Mouse (Mus musculus): ENCODE results near the gene Blm.

Blm gene

DNA sequence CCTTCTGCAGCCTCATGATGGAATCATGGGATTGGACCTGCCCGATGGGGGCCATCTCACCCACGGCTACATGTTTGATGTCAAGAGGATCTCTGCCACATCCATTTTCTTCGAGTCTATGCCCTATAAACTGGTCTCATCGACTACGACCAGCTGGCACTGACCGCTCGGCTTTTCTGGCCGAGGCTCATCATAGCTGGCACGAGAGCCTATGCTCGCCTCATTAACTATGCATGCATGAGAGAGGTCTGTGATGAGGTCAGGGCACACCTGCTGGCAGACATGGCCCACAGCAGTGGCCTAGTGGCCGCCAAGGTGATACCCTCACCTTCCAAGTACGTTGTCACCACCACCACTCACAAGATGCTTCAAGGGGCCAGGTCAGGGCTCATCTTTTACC lies 105.3 kb downstream of the Blm start:
- DNase-seq, result no peak

DNA sequence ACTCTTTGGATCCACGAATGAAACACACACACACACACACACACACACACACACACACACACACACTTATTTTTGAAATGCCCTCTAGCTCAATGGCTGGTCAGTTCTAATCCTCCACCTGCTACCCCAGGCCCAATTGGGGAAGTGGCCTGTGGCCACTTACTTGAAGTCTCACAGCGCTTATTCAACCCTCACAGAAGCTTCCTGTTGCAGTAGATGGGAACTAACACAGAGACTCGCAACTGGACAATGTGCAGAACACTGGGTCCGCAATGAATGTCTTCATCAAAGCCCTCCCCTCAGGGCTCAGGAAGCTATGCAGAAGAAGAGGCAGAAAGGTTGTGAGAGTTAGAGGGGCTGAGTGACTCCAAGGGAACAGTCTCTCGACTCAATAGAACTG lies 107.2 kb downstream of the Blm start:
- DNase-seq, result no peak

DNA sequence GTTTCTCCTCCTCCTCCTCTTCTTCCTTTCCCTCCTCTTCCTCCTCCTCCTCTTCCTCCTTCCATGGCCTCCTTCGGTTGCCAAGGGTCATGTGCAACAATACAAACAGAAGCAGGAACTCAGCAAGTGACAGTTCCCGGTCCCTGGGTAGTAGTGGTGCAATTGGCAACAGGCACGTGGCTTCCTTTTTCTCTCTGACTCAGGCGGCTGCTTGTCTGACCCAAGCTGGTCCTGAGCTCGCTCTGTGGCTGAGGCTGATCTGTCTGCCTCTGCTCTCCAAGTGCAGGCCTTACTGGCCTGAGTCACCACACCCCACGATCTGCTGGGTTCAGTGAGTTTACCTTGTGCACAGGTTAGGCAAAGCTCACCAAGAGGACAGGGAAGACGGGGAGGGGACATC lies 108.6 kb downstream of the Blm start:
- peak in 1 of 2 experiments; percentile 25 for DNase-seq

DNA sequence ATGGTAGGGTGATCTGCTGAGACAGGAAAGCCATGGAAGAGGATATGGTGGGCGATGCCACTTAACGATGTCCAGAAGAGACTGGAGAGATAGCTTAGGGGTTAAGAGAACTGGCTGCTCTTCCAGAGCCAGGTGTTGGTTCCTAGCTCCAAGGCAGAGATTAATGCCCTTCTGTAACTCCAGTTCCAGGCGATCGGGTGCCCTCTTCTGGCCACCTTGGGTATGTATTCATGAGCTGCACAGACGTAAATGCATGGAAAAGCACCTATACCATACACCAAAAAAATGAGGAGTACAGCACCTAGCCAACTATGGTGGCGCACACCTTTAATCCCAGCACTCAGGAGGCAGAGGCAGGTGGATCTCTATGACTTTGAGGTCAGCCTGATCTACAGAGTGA lies 110.2 kb downstream of the Blm start:
- no peak for DNase-seq

DNA sequence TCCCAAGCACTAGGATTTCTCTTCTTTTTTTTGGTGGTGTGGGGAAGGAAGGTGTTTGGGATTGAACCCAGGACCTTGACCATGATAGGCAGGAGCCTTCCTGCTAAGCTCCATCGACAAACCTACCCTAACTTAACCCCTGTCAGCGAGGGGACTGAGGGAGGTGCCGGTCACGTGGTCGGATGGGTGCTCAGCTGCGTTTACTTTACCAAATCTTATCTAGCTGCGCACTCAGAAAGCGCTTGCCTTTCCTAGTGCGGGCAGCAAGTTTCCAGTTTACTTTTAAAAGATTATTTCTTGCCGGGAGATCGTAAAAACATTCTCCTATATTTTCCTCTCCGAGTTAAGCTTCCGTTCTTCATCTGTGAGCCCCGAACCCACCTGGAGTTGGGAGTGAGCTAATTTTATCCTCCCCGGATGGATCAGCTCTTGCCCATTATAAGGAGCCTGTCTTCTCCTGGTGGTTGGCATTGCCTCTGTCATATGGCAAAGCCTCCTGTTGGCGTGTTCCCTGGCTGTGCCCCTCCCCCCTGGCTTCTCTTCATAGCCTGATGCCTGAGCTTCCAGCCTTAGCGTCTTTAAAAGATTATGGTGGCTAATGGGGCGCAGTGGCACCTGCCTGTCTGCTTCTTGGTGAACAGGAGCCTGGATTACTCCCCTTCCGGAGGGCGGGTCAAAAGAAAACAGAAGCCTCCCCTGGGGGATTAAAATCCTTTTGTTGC lies 112.0 kb downstream of the Blm start:
- DNase-seq, result peak; percentile 55 to 68

DNA sequence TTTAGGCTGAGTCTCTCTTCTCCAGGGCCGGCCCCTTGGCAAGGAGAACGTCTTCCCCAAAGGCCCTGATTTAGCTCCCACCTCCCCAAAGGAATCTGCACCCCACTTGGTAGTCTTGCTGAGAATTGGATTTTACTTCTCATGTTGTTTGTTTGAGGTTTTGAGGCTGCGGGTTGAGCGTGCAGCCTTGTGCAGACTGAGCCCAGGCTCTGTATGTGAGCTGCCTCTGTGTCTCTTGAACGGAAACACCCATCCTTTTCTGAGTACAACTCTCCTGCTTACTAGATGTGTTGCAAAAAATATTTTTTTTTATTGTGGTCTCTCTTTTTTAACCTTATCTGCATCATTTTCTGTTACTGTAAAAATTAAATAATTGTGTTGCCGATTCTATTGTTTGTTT lies 113.3 kb downstream of the Blm start:
- no peak for DNase-seq

DNA sequence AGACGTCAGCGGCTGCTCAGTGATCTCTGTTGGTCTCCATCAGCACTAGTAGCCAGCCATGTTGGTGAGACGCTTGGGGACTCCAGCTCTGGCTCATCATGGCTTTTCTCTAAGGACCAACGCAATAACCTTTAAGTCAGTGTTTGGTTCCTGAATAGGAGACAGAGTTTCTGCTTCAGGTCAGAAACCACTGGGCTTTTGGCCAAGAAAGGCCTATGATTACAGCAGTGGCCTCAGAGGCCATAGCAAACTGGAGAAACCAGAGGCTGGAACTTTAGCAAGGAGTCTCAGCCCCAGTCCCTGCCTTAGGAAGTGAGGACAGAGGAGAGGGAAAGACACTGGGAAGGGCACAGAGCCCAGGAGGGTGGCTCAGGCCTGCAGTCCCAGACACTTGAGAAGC lies 114.3 kb downstream of the Blm start:
- no peak for DNase-seq

DNA sequence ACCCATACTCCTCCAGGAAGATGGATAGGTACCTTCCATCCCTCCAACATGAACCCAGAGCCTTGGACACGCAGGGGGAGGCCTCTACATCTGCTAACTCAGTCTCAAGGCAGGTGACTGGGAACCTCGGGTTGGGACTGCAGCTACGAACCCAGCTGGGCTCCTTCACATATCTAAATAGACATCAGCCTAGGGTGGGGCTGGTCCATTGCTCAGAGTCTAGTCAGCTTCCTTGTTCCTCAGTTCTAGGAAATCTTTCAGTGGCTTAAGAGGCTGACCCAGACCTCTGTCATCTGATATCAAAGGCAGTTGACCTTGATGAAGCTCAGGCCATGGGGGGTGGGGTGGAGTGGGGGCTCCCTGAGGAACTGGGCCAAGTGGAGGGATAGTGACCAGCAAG lies 115.6 kb downstream of the Blm start:
- no peak for DNase-seq

DNA sequence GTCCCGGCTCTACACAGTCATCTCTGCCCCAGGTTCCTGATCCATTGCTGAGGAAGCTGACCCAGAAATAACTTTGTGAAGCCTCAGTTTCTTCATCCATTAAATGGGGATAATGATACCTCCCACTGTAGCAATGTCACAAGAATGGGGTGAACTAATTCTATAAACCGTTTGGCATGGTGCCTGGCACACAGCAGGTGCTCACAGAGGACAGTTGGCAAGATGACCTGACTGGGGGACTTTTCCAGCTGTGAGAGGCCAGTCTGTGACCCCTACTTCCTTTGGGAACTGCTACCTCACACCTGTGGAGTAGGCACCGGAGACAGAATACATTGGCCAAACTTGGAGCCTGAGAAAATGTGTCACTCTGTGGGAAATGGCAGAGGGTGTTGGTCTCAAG lies 116.9 kb downstream of the Blm start:
- DNase-seq, result no peak

DNA sequence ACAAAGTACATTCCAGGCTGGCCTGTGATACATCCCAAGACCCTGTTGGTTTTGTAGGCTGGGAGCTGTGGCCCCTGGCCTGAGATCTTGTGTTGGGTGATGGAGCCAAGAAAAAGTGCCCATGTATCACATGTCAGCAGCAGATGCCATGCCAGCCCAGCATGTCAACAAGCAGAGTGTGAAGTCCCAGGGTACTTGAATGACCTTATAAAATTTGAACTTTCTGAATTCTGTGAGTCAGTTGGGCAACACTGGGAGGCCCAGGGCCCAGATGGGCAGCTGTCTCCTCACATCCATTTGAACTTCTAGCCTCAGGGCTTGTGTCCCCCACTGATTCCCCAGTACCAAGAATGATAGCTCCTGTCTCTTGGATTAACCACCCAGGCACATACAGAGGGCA lies 117.3 kb downstream of the Blm start:
- DNase-seq, result no peak

DNA sequence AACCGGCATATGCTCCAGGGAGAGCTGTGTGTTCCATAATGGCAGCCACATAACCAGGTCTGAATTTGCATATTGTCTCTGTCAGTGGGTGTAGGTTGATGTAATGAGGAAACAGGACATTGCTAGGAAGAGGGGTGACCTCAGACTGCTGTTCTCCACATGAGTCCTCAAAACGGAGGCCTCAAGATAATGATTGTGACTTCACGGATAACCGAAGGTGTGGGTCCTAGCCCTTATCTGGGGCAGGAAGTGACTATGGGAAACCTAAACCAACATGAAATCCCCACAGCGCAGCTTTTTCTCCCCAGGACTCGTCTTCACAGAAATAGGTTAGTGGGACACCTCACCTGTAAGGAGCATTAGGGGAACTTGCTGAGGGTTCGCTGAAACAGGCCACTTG lies 118.0 kb downstream of the Blm start:
- DNase-seq, result no peak

DNA sequence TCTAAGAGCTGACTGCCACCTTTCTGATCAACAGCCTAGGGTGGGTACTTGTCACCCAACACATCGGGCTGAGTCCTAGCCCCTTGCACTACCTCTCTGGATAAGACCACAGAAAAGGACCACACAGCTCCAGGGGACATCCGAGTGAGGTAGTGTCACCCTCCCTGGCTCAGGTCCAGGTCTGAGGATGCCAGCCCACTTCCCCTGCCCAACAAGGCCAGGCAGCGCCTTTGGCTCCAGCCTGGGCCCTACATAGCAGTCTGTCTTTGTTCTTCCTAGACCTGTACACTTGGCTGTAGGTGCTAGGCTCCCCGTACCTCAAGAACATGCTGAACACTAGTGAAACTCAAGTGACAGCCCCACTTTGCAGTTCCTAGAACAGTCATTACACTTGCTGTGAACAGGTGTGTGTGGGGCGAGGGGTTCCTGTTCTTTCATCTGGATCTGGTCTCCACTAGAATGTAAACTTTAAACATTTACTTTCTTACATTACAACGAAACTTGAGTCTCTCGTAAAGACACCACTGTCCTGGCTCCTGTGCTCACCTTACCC lies 120.5 kb downstream of the Blm start:
- no peak for DNase-seq

DNA sequence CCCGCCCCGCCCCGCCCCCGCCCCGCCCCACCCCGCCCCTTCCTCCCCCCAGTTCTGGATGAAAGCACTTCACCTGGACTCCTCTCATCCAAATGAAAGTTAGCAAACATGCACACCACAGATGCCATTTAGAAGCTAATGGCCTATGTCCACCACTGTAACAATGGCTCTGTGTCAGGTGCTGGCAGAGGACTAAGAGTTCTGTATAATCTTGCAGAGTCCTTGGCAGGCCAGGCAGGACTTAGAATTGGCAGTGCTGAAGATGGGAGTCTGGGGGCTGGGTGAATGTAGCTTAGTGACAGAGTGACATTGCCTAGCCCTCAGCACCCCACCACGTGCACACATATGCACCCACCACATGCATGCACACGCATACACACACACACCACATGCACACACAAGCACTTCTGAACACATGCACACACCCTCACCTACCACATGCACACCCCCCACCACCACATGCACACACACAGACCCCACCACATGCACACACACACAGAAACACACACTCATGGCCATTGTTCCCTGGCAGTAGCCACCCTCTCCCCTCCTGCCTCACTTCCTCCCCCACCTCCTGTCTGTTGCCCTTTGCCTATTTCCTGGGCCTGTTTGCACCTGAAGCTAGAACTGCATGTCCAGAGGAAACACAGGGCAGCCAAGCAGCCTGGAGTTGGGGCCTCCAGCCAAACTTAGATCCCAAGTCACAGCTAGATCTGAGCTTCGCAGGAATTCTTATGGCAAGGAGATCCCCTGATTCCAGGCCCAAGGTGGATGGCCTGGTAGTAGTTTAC lies 121.2 kb downstream of the Blm start:
- no peak for DNase-seq

DNA sequence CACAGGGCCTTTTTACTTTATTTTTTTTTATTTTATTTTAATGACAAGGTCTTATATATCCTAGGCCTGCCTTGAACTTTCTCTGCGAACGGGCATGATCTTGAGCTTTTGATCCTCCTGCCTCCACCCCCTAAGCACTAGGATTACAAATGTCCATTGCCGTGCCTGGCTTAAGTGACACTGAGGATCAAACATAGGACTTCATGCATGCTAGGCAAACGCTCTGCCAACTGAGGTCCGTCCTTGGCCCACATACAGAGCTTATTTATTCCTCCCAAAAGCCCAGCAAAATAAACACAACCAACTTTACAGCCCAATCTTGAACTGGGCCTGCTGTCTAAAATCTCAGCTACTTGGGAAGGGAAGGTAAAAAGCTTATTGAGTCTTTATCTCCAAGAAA lies 122.1 kb downstream of the Blm start:
- no peak for DNase-seq

DNA sequence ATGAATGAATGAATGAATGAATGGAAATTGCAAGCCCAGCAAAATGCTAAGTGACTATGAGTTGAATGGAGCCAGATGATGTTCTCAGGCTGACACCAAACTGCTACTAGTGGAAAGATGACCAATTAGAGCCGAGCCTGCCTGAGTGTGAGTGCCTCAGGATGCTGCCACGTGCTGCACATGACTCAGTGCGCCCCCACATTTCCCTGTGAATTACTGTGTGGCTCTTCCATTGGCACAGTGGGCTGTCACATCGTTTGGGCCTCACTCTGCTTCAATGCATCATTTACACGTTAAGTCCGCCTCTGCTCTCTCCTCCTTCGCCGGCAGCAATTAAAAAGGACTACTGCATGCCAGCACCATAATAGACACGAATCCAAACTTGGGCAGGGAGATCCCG lies 122.6 kb downstream of the Blm start:
- DNase-seq, result no peak

DNA sequence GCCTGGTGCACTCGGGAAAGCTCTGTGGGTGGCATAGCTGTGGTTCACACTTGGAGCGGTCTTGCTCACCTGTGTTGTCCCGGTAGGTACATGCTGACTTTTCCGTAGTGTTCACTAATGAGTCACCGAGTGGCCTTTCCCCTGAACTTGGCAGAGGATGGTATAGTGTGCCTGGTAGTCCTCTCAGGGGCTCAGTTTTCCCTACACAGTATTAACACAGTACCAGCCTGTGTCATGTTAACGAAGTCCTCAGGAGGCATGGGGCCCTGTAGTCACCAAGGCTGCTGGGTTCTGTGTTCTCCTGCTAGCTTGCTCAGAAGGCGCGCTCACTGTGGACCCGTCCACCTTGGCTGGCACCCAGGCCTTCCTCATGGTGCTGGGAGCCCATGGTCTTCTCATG lies 124.5 kb downstream of the Blm start:
- no peak for DNase-seq

DNA sequence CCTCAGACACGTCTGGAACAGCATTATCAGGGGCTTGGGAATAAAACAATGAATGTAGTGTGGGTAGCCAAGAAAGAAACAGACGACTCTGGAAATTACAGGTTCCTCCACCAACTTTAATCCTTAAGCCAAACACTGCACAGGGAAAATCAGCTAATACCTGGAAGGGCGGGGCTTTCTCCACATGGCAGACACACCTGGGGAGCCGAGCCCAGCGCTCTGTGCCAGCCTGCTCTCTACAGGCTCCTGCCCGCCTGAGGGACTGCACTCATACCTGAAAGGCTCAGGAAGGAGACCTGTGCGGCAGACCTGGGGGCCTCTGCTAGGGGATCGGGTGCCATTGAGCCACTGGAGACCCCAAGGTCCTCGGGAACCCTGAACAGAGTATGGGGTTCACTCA lies 127.2 kb downstream of the Blm start:
- DNase-seq, result no peak

DNA sequence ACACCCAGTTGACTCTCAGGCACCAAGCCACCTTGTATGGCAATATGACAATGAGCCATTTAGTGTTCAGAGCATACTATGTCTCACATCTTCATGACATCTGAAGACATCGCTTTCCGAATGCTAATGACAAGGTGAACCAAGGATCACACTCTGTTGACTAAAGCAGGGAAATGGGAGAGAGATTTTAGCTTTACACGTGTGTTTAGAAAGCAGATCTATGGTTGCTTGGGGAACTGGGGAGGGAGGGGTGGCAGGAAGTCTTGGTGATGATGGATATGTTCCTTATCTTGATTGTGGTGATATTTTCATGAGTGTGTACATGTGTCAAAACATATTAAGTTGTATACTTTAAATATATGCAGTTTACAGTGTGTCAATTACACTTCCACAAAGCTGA lies 128.7 kb downstream of the Blm start:
- no peak for DNase-seq

DNA sequence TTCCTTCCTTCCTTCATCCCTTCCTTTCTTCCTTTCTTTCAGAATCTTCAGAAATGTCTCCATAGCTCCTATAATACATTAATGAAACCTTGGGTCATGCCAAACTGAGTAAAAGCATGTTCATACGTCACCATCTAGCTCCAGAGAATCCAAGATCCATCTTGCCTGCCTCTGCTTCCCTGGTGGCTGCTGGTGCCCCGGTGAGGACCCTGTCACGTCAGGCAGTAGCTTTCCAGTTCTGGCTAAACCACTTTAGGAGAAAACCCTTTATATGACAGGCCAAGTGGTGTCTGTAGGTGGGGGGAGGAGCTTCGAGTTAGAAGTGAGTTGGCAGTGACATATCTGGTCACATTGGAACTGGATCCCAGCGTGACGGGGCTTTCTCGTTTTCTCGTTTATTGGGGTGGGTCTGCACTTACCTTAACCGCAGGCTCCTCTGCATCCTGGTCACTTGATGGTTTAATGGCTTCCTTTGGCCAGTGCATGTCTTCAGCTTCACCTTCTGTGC lies 129.7 kb downstream of the Blm start, which contains the start of gene Furin:
Gene Furin, minus strand, starts transcription at position 249 of the 508 bp plus-strand sequence.
- DNase-seq, result no peak

Measured in kidney, postnatal 4 days (tissue).